Mouse (Mus musculus) neural tube, embryonic 12.5 days (tissue): ENCODE data around the gene Camk2n1. TPM values are rescaled to one million over a fixed set of nuclear protein-coding genes. Genes with fewer than 3 reads are reported as not detected.

Experiments
- ATAC-seq: fragments of 200-750 bp; cut with Nextera tagmentation; 2 replicates; pipeline ENCODE4 v1.8.0; 2017; ENCODE audit warnings: low read depth, mild to moderate bottlenecking, moderate TSS enrichment, moderate library complexity; ENCODE audit not compliant: low FRiP score
- H3K27ac ChIP-seq: fragments of 300-500 bp; sonication (generic); 2 replicates; pipeline ENCODE4 v1.5.1; 2016
- H3K27me3 ChIP-seq: fragments of 300-500 bp; sonication (generic); replicated peaks from 2 replicates; pipeline ENCODE4 v1.6.1; 2016; ENCODE audit warnings: mild to moderate bottlenecking
- H3K36me3 ChIP-seq: fragments of 300-500 bp; sonication (generic); 2 replicates; pipeline ENCODE4 v1.6.1; 2016; ENCODE audit warnings: mild to moderate bottlenecking
- H3K4me1 ChIP-seq: fragments of 300-500 bp; sonication (generic); 2 replicates; pipeline ENCODE4 v1.6.1; 2016
- H3K4me2 ChIP-seq: fragments of 300-500 bp; sonication (generic); replicated peaks from 2 replicates; pipeline ENCODE4 v1.6.1; 2016; ENCODE audit warnings: mild to moderate bottlenecking
- H3K4me3 ChIP-seq: fragments of 300-500 bp; sonication (generic); 2 replicates; pipeline ENCODE4 v1.5.1; 2016
- H3K9ac ChIP-seq: fragments of 300-500 bp; sonication (generic); 2 replicates; pipeline ENCODE4 v1.6.1; 2016; ENCODE audit warnings: mild to moderate bottlenecking
- H3K9me3 ChIP-seq: fragments of 300-500 bp; sonication (generic); 2 replicates; pipeline ENCODE4 v1.6.1; 2016; ENCODE audit warnings: mild to moderate bottlenecking
- WGBS: fragments of 180-500 bp; shearing (Covaris S2); methylation state at CpG from one replicate; pipeline ENCODE4 v1.1.7; 2016; 5-methylcytosine and 5-hydroxymethylcytosine counted together
- polyA plus RNA-seq: library from polyadenylated mRNA; unstranded; fragments of >200 nt; fragmentation: Nextera tagmentation; extraction: Ambion mirVana; gene quantifications from 2 replicates; pipeline ENCODE4 v1.2.1, GENCODE M21; 2016

Camk2n1 gene
- polyA plus RNA-seq, 1 experiment from 2014 or later = 9.2 TPM

GRCm38 (mm10) chr4:138426778-138427705, 27.1 kb upstream of the Camk2n1 start:
- Histone ChIP-seq H3K4me1 (no peaks in the 10 kb centered on the region), H3K36me3 (no peaks in the 10 kb centered on the region), H3K9ac (0 out of 2 replicates have a peak overlapping the region, but pooled peaks have one; percentile 9), H3K4me3 (no peak overlapping the region), H3K9me3 (no peaks in the 10 kb centered on the region), H3K4me2 (no peak overlapping the region), H3K27ac (no peak overlapping the region), H3K27me3 (no peaks in the 10 kb centered on the region)
- 43% methylated on average over 22 of the region's 22 CpGs for WGBS
- ATAC-seq = no peak

- Histone ChIP-seq H3K4me1 (no peaks in the 10 kb centered on the region), H3K9me3 (no peaks in the 10 kb centered on the region), H3K4me2 (no peak overlapping the region), H3K27me3 (no peaks in the 10 kb centered on the region), H3K9ac (no peak overlapping the region), H3K4me3 (no peak overlapping the region), H3K27ac (no peak overlapping the region), H3K36me3 (no peaks in the 10 kb centered on the region)
- 43% methylated on average over 3 of the region's 3 CpGs for WGBS
- no peak for ATAC-seq
These were observed 24.3 kb upstream of the Camk2n1 start for GRCm38 (mm10) chr4:138429778-138430177.

- Histone ChIP-seq H3K4me3 (no peak overlapping the region), H3K9me3 (no peaks in the 10 kb centered on the region), H3K9ac (no peak overlapping the region), H3K27ac (no peak overlapping the region), H3K36me3 (peaks cover under 1% of the 10 kb centered on the region; the same call in 1 of the 2 replicates), H3K4me2 (no peak overlapping the region), H3K27me3 (no peaks in the 10 kb centered on the region), H3K4me1 (peaks cover 10% of the 10 kb centered on the region)
- WGBS = 56% methylated on average over 8 of the region's 8 CpGs
- ATAC-seq = no peak
These were observed 22.8 kb upstream of the Camk2n1 start for GRCm38 (mm10) chr4:138431340-138431739.

GRCm38 (mm10) chr4:138434347-138435316, 19.5 kb upstream of the Camk2n1 start, which contains the start of gene Mul1:
Gene Mul1, plus strand, starts transcription at chr4:138434671.
- Histone ChIP-seq H3K9ac (peak within 1 kb of the TSS; percentile 72), H3K4me2 (peak within 1 kb of the TSS; percentile 79), H3K27me3 (no peaks in the 10 kb centered on the region), H3K9me3 (no peaks in the 10 kb centered on the region), H3K4me1 (peaks cover 10% of the 10 kb centered on the region), H3K27ac (no peak within 1 kb of the TSS), H3K36me3 (peaks cover 32% of the 10 kb centered on the region), H3K4me3 (peak within 1 kb of the TSS; percentile 84)
- ATAC-seq = peak; percentile 86
- WGBS = under 1% methylated on average over 64 of the region's 64 CpGs

- Histone ChIP-seq H3K4me1 (peaks cover 13% of the 10 kb centered on the region), H3K9me3 (no peaks in the 10 kb centered on the region), H3K27ac (no peak overlapping the region), H3K4me3 (no peak overlapping the region), H3K27me3 (no peaks in the 10 kb centered on the region), H3K36me3 (peaks cover 59% of the 10 kb centered on the region), H3K4me2 (no peak overlapping the region), H3K9ac (no peak overlapping the region)
- 90% methylated on average over 3 of the region's 3 CpGs for WGBS
- ATAC-seq = no peak
These were observed 14.1 kb upstream of the Camk2n1 start for GRCm38 (mm10) chr4:138440062-138440461.

GRCm38 (mm10) chr4:138444941-138445340, 9.2 kb upstream of the Camk2n1 start:
- Histone ChIP-seq H3K4me3 (no peak overlapping the region), H3K9ac (no peak overlapping the region), H3K4me1 (peaks cover 25% of the 10 kb centered on the region), H3K27me3 (peaks cover 2% of the 10 kb centered on the region; the same call in 1 of the 2 replicates), H3K27ac (no peak overlapping the region), H3K4me2 (no peak overlapping the region), H3K36me3 (peaks cover 24% of the 10 kb centered on the region), H3K9me3 (no peaks in the 10 kb centered on the region)
- ATAC-seq = no peak
- 5% methylated on average over 5 of the region's 5 CpGs for WGBS

- peak; percentile 42 for ATAC-seq
- Histone ChIP-seq H3K4me2 (0 out of 2 replicates have a peak overlapping the region, but pooled peaks have one; percentile 16), H3K9ac (no peak overlapping the region), H3K4me1 (peaks cover 25% of the 10 kb centered on the region), H3K27me3 (peaks cover 5% of the 10 kb centered on the region), H3K4me3 (no peak overlapping the region), H3K36me3 (peaks cover 4% of the 10 kb centered on the region), H3K27ac (no peak overlapping the region), H3K9me3 (no peaks in the 10 kb centered on the region)
- 24% methylated on average over 13 of the region's 13 CpGs for WGBS
These were observed 7.1 kb upstream of the Camk2n1 start for GRCm38 (mm10) chr4:138446981-138447380.

GRCm38 (mm10) chr4:138447387-138447786, 6.7 kb upstream of the Camk2n1 start:
- H3K27ac ChIP-seq = no peak overlapping the region
- H3K9ac ChIP-seq = no peak overlapping the region
- H3K36me3 ChIP-seq = no peaks in the 10 kb centered on the region
- peak; percentile 84 for ATAC-seq
- H3K4me2 ChIP-seq = 0 out of 2 replicates have a peak overlapping the region, but pooled peaks have one; percentile 16
- peaks cover 28% of the 10 kb centered on the region for H3K4me1 ChIP-seq
- H3K9me3 ChIP-seq = no peaks in the 10 kb centered on the region
- H3K4me3 ChIP-seq = no peak overlapping the region
- H3K27me3 ChIP-seq = peaks cover 8% of the 10 kb centered on the region
- WGBS = under 1% methylated on average over 8 of the region's 8 CpGs

- H3K9ac ChIP-seq = no peak overlapping the region
- H3K36me3 ChIP-seq = no peaks in the 10 kb centered on the region
- H3K9me3 ChIP-seq = no peaks in the 10 kb centered on the region
- no peak overlapping the region; the same call in 1 of the 2 replicates for H3K4me2 ChIP-seq
- peaks cover 8% of the 10 kb centered on the region for H3K27me3 ChIP-seq
- H3K4me3 ChIP-seq = no peak overlapping the region
- H3K4me1 ChIP-seq = peaks cover 34% of the 10 kb centered on the region
- H3K27ac ChIP-seq = no peak overlapping the region
- ATAC-seq = peak; percentile 37
- WGBS = 36% methylated on average over 15 of the region's 15 CpGs
These were observed 6.1 kb upstream of the Camk2n1 start for GRCm38 (mm10) chr4:138447827-138448602.

GRCm38 (mm10) chr4:138448872-138449615, 5.1 kb upstream of the Camk2n1 start:
- Histone ChIP-seq H3K9me3 (no peaks in the 10 kb centered on the region), H3K36me3 (no peaks in the 10 kb centered on the region), H3K4me1 (peaks cover 44% of the 10 kb centered on the region), H3K9ac (no peak overlapping the region), H3K27ac (no peak overlapping the region), H3K4me3 (no peak overlapping the region), H3K27me3 (peaks cover 8% of the 10 kb centered on the region), H3K4me2 (no peak overlapping the region)
- no peak for ATAC-seq
- WGBS = 51% methylated on average over 7 of the region's 7 CpGs
